Mouse (Mus musculus) MEL (cell line): ENCODE data around the gene Tfpt. TPM values are rescaled to one million over a fixed set of nuclear protein-coding genes. Genes with fewer than 3 reads are reported as not detected.

ENCODE experiments used
- DNase-seq: peaks from one replicate; pipeline ENCODE4 v3.0.0; 2011; ENCODE audit warnings: low read depth, low spot score
- H3K27ac ChIP-seq: 2 replicates; pipeline ENCODE4 v1.5.1; 2012; ENCODE audit warnings: low read depth, mild to moderate bottlenecking, control low read depth, low read length, moderate library complexity; ENCODE audit not compliant: control insufficient read depth
- H3K27me3 ChIP-seq, 2 experiments: fragments of 150-350 bp in 1 of 2; sonication (generic) in 1 of 2; 2 replicates each; pipeline ENCODE4 v1.6.1; 2012; ENCODE audit warnings: low read length in 2 of 2, mild to moderate bottlenecking in 2 of 2, improper control_type of control experiment in 1 of 2, moderate library complexity in 1 of 2; ENCODE audit not compliant: insufficient read depth in 2 of 2, control insufficient read depth in 1 of 2
- H3K36me3 ChIP-seq, 2 experiments: 2 replicates each; pipeline ENCODE4 v1.6.1; 2012 to 2014; ENCODE audit warnings: low read length in 2 of 2, improper control_type of control experiment in 1 of 2, inconsistent platforms in 1 of 2, mild to moderate bottlenecking in 1 of 2; ENCODE audit not compliant: insufficient read depth in 2 of 2, control insufficient read depth in 1 of 2
- H3K4me1 ChIP-seq, 2 experiments: fragments of 150-350 bp in 1 of 2; sonication (generic) in 1 of 2; 2 replicates each; pipeline ENCODE4 v1.6.1; 2012; ENCODE audit warnings: low read length in 2 of 2, improper control_type of control experiment in 1 of 2, mild to moderate bottlenecking in 1 of 2; ENCODE audit not compliant: insufficient read depth in 2 of 2, control insufficient read depth in 1 of 2
- H3K4me3 ChIP-seq, 2 experiments: fragments of 150-350 bp in 1 of 2; sonication (generic) in 1 of 2; 2 replicates each; pipeline ENCODE4 v1.5.1; 2012; ENCODE audit warnings: low read depth in 2 of 2, low read length in 2 of 2, mild to moderate bottlenecking in 2 of 2, moderate library complexity in 2 of 2, control low read depth in 1 of 2, improper control_type of control experiment in 1 of 2; ENCODE audit not compliant: control insufficient read depth in 1 of 2, insufficient read depth in 1 of 2
- H3K79me2 ChIP-seq: 2 replicates; pipeline ENCODE4 v1.6.1; 2012; ENCODE audit warnings: mild to moderate bottlenecking, low read length, moderate library complexity; ENCODE audit not compliant: control insufficient read depth, poor library complexity, insufficient read depth
- H3K9ac ChIP-seq: 2 replicates; pipeline ENCODE4 v1.6.1; 2012; ENCODE audit warnings: low read depth, mild to moderate bottlenecking, control low read depth, low read length, moderate library complexity; ENCODE audit not compliant: control insufficient read depth, poor library complexity, severe bottlenecking
- H3K9me3 ChIP-seq: fragments of 150-350 bp; sonication (generic); replicated peaks from 2 replicates; pipeline ENCODE4 v1.6.1; 2012; ENCODE audit warnings: mild to moderate bottlenecking, low read length, improper control_type of control experiment, moderate library complexity; ENCODE audit not compliant: insufficient read depth
- BHLHE40 ChIP-seq: IDR thresholded peaks from 2 replicates; pipeline ENCODE4 v1.6.1; 2012; ENCODE audit warnings: low read depth, mild to moderate bottlenecking, inconsistent platforms, low read length, improper control_type of control experiment, borderline replicate concordance
- CHD1 ChIP-seq: IDR thresholded peaks from 2 replicates; pipeline ENCODE4 v1.6.1; 2012; ENCODE audit warnings: low read depth, mild to moderate bottlenecking, inconsistent platforms, low read length, improper control_type of control experiment
- CTCF ChIP-seq, 3 experiments: IDR thresholded peaks in 2 of 3; conservative IDR thresholded peaks in 1 of 3; 2 replicates each; pipeline ENCODE4 v1.5.1; 2011 to 2012; ENCODE audit warnings: low read length in 3 of 3, low read depth in 2 of 3, mild to moderate bottlenecking in 2 of 3, improper control_type of control experiment in 1 of 3, inconsistent platforms in 1 of 3, mixed read lengths in 1 of 3, moderate library complexity in 1 of 3; ENCODE audit not compliant: control insufficient read depth in 1 of 3, insufficient read depth in 1 of 3, poor library complexity in 1 of 3, severe bottlenecking in 1 of 3
- ETS1 ChIP-seq: IDR thresholded peaks from 2 replicates; pipeline ENCODE4 v1.6.1; 2012; ENCODE audit warnings: low read depth, mild to moderate bottlenecking, inconsistent platforms, low read length, improper control_type of control experiment, moderate library complexity
- GATA1 ChIP-seq: IDR thresholded peaks from 2 replicates; pipeline ENCODE4 v1.6.1; 2011; ENCODE audit warnings: low read depth, low read length, improper control_type of control experiment
- JUND ChIP-seq: IDR thresholded peaks from 2 replicates; pipeline ENCODE4 v1.6.1; 2011; ENCODE audit warnings: low read depth, mild to moderate bottlenecking, improper control_type of control experiment, low read length
- MAZ ChIP-seq: IDR thresholded peaks from 2 replicates; pipeline ENCODE4 v1.6.1; 2012; ENCODE audit warnings: low read depth, mild to moderate bottlenecking, inconsistent platforms, low read length, improper control_type of control experiment
- MEF2A ChIP-seq: IDR thresholded peaks from 2 replicates; pipeline ENCODE4 v1.6.1; 2014; ENCODE audit warnings: low read depth, mild to moderate bottlenecking, inconsistent platforms, low read length, improper control_type of control experiment; ENCODE audit not compliant: poor library complexity, insufficient replicate concordance, severe bottlenecking; ENCODE audit errors: extremely low read depth
- MYC ChIP-seq: IDR thresholded peaks from 2 replicates; pipeline ENCODE4 v1.6.1; 2011; ENCODE audit warnings: low read depth, mild to moderate bottlenecking, low read length, improper control_type of control experiment, moderate library complexity
- NRF1 ChIP-seq: IDR thresholded peaks from 2 replicates; pipeline ENCODE4 v1.6.1; 2014; ENCODE audit warnings: low read depth, mild to moderate bottlenecking, inconsistent platforms, low read length, improper control_type of control experiment, moderate library complexity; ENCODE audit not compliant: poor library complexity, insufficient read depth, severe bottlenecking
- RAD21 ChIP-seq: IDR thresholded peaks from 2 replicates; pipeline ENCODE4 v1.6.1; 2011; ENCODE audit warnings: mild to moderate bottlenecking, low read depth, low read length, improper control_type of control experiment
- RCOR1 ChIP-seq: IDR thresholded peaks from 2 replicates; pipeline ENCODE4 v1.6.1; 2012; ENCODE audit warnings: low read depth, mild to moderate bottlenecking, inconsistent platforms, low read length, improper control_type of control experiment
- SMC3 ChIP-seq: IDR thresholded peaks from 2 replicates; pipeline ENCODE4 v1.6.1; 2011; ENCODE audit warnings: low read depth, low read length, improper control_type of control experiment
- TBP ChIP-seq: IDR thresholded peaks from 2 replicates; pipeline ENCODE4 v1.8.0; 2011; ENCODE audit warnings: low read depth, low read length, improper control_type of control experiment
- UBTF ChIP-seq: IDR thresholded peaks from 2 replicates; pipeline ENCODE4 v1.6.1; 2012; ENCODE audit warnings: low read depth, mild to moderate bottlenecking, inconsistent platforms, low read length, improper control_type of control experiment, moderate library complexity, borderline replicate concordance; ENCODE audit not compliant: insufficient read depth
- USF1 ChIP-seq: IDR thresholded peaks from 2 replicates; pipeline ENCODE4 v1.6.1; 2014; ENCODE audit warnings: low read depth, mild to moderate bottlenecking, inconsistent platforms, low read length, improper control_type of control experiment, moderate library complexity
- ZC3H11A ChIP-seq: IDR thresholded peaks from 2 replicates; pipeline ENCODE4 v1.6.1; 2012; ENCODE audit warnings: low read depth, mild to moderate bottlenecking, inconsistent platforms, low read length, improper control_type of control experiment
- ZKSCAN1 ChIP-seq: IDR thresholded peaks from 2 replicates; pipeline ENCODE4 v1.6.1; 2012; ENCODE audit warnings: low read depth, mild to moderate bottlenecking, inconsistent platforms, low read length, improper control_type of control experiment, moderate library complexity
- ZMIZ1 ChIP-seq: IDR thresholded peaks from 2 replicates; pipeline ENCODE4 v1.6.1; 2012; ENCODE audit warnings: low read depth, mild to moderate bottlenecking, inconsistent platforms, low read length, improper control_type of control experiment, moderate library complexity
- polyA plus RNA-seq, 2 experiments: library from polyadenylated mRNA; stranded (reverse) in 1 of 2; unstranded in 1 of 2; fragments of >175 nt in 1 of 2; fragments of >200 nt in 1 of 2; gene quantifications; 2 replicates each; pipeline versions ENCODE4 v1.2.1 to v1.2.4; 2012; ENCODE audit warnings: low replicate concordance in 2 of 2, low read depth in 1 of 2; ENCODE audit not compliant: insufficient read length in 2 of 2, insufficient read depth in 1 of 2, missing spikeins in 1 of 2
- total RNA-seq: library from RNA; depleted of rRNA; stranded (reverse); fragments of 300-350 nt; gene quantifications from 2 replicates; pipeline ENCODE4 v1.2.3, GENCODE M21; 2012

The Tfpt gene
- total and polyA plus RNA-seq, 3 experiments, result 42.4 to 50.0 TPM; not detected in 1

DNA sequence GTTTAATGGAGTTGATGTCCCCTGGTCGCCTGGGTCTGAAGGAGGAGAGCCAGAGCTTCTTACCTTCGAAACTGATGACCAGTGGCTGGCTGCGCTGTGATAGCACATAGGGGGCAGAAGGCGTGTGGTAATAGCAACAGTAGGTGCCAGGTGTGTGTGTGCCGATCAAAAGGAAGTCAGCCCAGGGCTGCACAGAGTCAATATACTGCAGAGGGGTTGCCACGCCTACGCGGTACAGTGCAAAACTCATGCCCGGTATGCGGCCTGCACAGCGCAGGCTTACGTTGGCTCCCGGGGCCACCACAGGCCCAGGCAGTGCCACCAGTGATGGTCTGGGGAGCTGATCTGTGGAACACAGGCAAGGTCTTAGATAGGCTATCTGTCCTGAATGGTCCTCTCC, 18.7 kb downstream of the Tfpt start:
- H3K36me3 ChIP-seq, result no peaks in the 10 kb centered on the region; a peak in 1 of 4 replicates
- H3K9ac ChIP-seq, result no peak overlapping the region
- H3K9me3 ChIP-seq, result no peaks in the 10 kb centered on the region
- H3K27ac ChIP-seq, result no peak overlapping the region
- no peaks in the 10 kb centered on the region for H3K79me2 ChIP-seq
- no peak overlapping the region for H3K4me3 ChIP-seq
- no peak for DNase-seq
- H3K27me3 ChIP-seq, result no peaks in the 10 kb centered on the region
- peaks cover 2 to 9% of the 10 kb centered on the region in 2 experiments; a peak in 1 of 4 replicates for H3K4me1 ChIP-seq
- TF ChIP-seq ZC3H11A, result no peak
- no peak for TF ChIP-seq MEF2A

DNA sequence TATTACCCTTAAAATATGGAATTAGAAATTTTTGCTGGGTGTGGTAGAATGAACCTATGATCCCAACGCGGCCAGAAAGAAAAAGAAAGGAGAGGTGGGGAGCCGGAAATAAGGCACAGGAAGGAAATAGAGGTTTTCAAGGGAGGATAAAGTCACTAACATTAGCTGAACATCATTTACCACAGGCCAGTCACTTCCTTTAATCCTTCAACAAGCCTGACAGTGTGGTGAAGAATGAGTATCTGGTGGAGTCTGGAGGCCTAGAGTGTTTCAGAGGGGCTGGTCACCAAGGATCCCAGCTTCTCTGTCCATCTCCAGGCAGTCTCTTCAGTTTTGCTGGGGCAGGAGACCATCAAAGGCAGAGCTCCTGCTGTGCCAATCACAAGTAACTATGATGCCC, 19.3 kb downstream of the Tfpt start:
- DNase-seq, result no peak
- Histone ChIP-seq H3K9ac (no peak overlapping the region), H3K4me1 (peaks cover 2 to 6% of the 10 kb centered on the region in 2 experiments; a peak in 1 of 4 replicates), H3K36me3 (no peaks in the 10 kb centered on the region; a peak in 1 of 4 replicates), H3K79me2 (no peaks in the 10 kb centered on the region), H3K27me3 (no peaks in the 10 kb centered on the region), H3K4me3 (no peak overlapping the region)
- TF ChIP-seq MYC (no peak), TBP (no peak), RAD21 (no peak), JUND (no peak), ZMIZ1 (no peak), USF1 (no peak), BHLHE40 (no peak), MAZ (no peak), ZKSCAN1 (no peak), UBTF (no peak), ZC3H11A (no peak), CHD1 (no peak), RCOR1 (no peak), CTCF (IDR thresholded peaks at IDR 0.05 in 2 of 3, conservative IDR thresholded peaks at IDR 0.05 in 1 of 3; ENCODE audit: control insufficient read depth in 1 of 3, insufficient read depth in 1 of 3, low read depth in 2 of 3, low read length in 3 of 3, poor library complexity in 1 of 3, severe bottlenecking in 1 of 3) (no peak), SMC3 (no peak), ETS1 (no peak), NRF1 (no peak), GATA1 (no peak)
- TF ChIP-seq, all 39 proteins: peak for 0
- Histone ChIP-seq H3K9me3 (no peaks in the 10 kb centered on the region), H3K27ac (no peak overlapping the region)
